In genomic region chr3:19904446-19905275, GRCm38 (mm10) we compare ENCODE assay signal across 8 mouse cellular contexts. TPM values are rescaled to one million over a fixed set of nuclear protein-coding genes. Genes with fewer than 3 reads are reported as not detected.
DNase-seq lines count a peak whose midpoint lies in the region; ATAC-seq and TF ChIP-seq lines count a peak whose summit lies in the region.

No protein-coding gene starts in this region.

- no peaks in the 10 kb centered on the region for H3K9me3 ChIP-seq in heart, postnatal 0 days (replicated peaks; ENCODE audit: control insufficient read depth, low read length)
- H3K9me3 ChIP-seq in kidney, postnatal 0 days (replicated peaks; ENCODE audit: low read length) = no peaks in the 10 kb centered on the region
- H3K9me3 ChIP-seq in lung, embryonic 14.5 days (ENCODE audit: low read depth, low read length) = no peaks in the 10 kb centered on the region

- TF ChIP-seq EP300 in heart, postnatal 0 days (IDR thresholded peaks at IDR 0.05; ENCODE audit: low read depth) = no peak

- no peak overlapping the region for H3K27ac ChIP-seq in heart, postnatal 0 days (ENCODE audit: low read depth)
- H3K27ac ChIP-seq in kidney, postnatal 0 days = no peak overlapping the region
- H3K27ac ChIP-seq in lung, embryonic 14.5 days (ENCODE audit: low read depth) = no peak overlapping the region

- H3K4me3 ChIP-seq in heart, postnatal 0 days (ENCODE audit: low read depth, low read length) = no peak overlapping the region
- no peak overlapping the region for H3K4me3 ChIP-seq in kidney, postnatal 0 days (replicated peaks; ENCODE audit: low read depth, low read length)
- no peak overlapping the region for H3K4me3 ChIP-seq in lung, embryonic 14.5 days (ENCODE audit: low read depth, low read length)

- WGBS in heart, postnatal 0 days = 27% methylated on average over 5 of the region's 5 CpGs
- 27% methylated on average over 5 of the region's 5 CpGs for WGBS in kidney, postnatal 0 days
- 27% methylated on average over 5 of the region's 5 CpGs for WGBS in lung, embryonic 14.5 days

- H3K4me1 ChIP-seq in heart, postnatal 0 days (ENCODE audit: control insufficient read depth, insufficient read depth) = no peaks in the 10 kb centered on the region
- H3K4me1 ChIP-seq in kidney, postnatal 0 days (replicated peaks; ENCODE audit: insufficient read depth, low read length) = no peaks in the 10 kb centered on the region
- no peaks in the 10 kb centered on the region for H3K4me1 ChIP-seq in lung, embryonic 14.5 days (ENCODE audit: insufficient read depth)

- peak; percentile 57 for DNase-seq in CD4-positive helper T cell, adult 2 months (ENCODE audit: low read depth, low spot score)
- DNase-seq in R1 (ENCODE audit: low read depth, low spot score) = peak; percentile 65
- peak; percentile 62 for DNase-seq in embryo, embryonic 9.5 days (ENCODE audit: extremely low spot score)
- DNase-seq in heart, postnatal 0 days (ENCODE audit: low spot score) = peak; percentile 58
- peak; percentile 66 for DNase-seq in kidney, postnatal 0 days (ENCODE audit: low spot score)
- DNase-seq in lung, embryonic 14.5 days = peak; percentile 86
- DNase-seq in ovary, postnatal 10 days (ENCODE audit: low spot score) = peak; percentile 6
- no peak for DNase-seq in urinary bladder, postnatal 25 days (ENCODE audit: low spot score)

- no peaks in the 10 kb centered on the region for H3K27me3 ChIP-seq in heart, postnatal 0 days (ENCODE audit: control insufficient read depth, insufficient read depth, low read length)
- no peaks in the 10 kb centered on the region for H3K27me3 ChIP-seq in kidney, postnatal 0 days (ENCODE audit: insufficient read depth, low read length)
- H3K27me3 ChIP-seq in lung, embryonic 14.5 days (ENCODE audit: insufficient read depth, low read length) = no peaks in the 10 kb centered on the region

- H3K36me3 ChIP-seq in heart, postnatal 0 days (replicated peaks; ENCODE audit: control insufficient read depth, insufficient read depth, low read length) = no peaks in the 10 kb centered on the region
- no peaks in the 10 kb centered on the region for H3K36me3 ChIP-seq in kidney, postnatal 0 days (ENCODE audit: insufficient read depth, low read length)
- H3K36me3 ChIP-seq in lung, embryonic 14.5 days (ENCODE audit: insufficient read depth) = no peaks in the 10 kb centered on the region

- H3K4me2 ChIP-seq in heart, postnatal 0 days (ENCODE audit: low read depth, low read length) = no peak overlapping the region
- no peak overlapping the region for H3K4me2 ChIP-seq in kidney, postnatal 0 days (ENCODE audit: low read length)
- H3K4me2 ChIP-seq in lung, embryonic 14.5 days = no peak overlapping the region

- no peak overlapping the region for H3K9ac ChIP-seq in heart, postnatal 0 days (replicated peaks; ENCODE audit: low read depth, low read length)
- H3K9ac ChIP-seq in kidney, postnatal 0 days (ENCODE audit: low read depth, low read length) = no peak overlapping the region
- H3K9ac ChIP-seq in lung, embryonic 14.5 days = no peak overlapping the region

- peak; percentile 66; the same call in 1 of the 2 replicates for ATAC-seq in heart, postnatal 0 days (ENCODE audit: insufficient read depth, low read depth)
- ATAC-seq in kidney, postnatal 0 days (replicated peaks; ENCODE audit: low FRiP score, low read depth) = peak; percentile 74
- ATAC-seq in lung, embryonic 14.5 days (ENCODE audit: insufficient read depth) = peak; percentile 82

- TF ChIP-seq CTCF in heart, postnatal 0 days (IDR thresholded peaks at IDR 0.05; ENCODE audit: low read depth) = peak; percentile 81
- peak; percentile 87 for TF ChIP-seq CTCF in kidney, postnatal 0 days (IDR thresholded peaks at IDR 0.05; ENCODE audit: low read depth)
- peak; percentile 78 for TF ChIP-seq CTCF in lung, embryonic 14.5 days (IDR thresholded peaks at IDR 0.05; ENCODE audit: low read depth)

RNA-seq across cellular contexts. Expression of gene Cp, which starts 52.2 kb away (rescaled TPM):
- 17.8 and 19.0 TPM in 2 replicates for total RNA-seq in heart, postnatal 0 days (2014; rRNA removed; ENCODE audit: low replicate concordance)
- polyA plus RNA-seq in heart, postnatal 0 days (2015; fragmentation: Nextera tagmentation; extraction: Ambion mirVana) = 6.5 and 7.0 TPM in 2 replicates
- polyA plus RNA-seq in kidney, postnatal 0 days (2015; fragmentation: Nextera tagmentation; extraction: Ambion mirVana) = 5.3 and 6.3 TPM in 2 replicates
- 0.89 and 1.1 TPM in 2 replicates for polyA plus RNA-seq in lung, embryonic 14.5 days (2014; fragmentation: Nextera tagmentation; extraction: Ambion mirVana)
